Mouse (Mus musculus) left cerebral cortex, adult 9 months (tissue): ENCODE measurements around the gene Aldoc.
"Not testable (repeated sequence)": the region's sequence is repeated elsewhere in the genome, so short reads cannot be mapped to it uniquely, and the experiment has no call there.

Experiments
- DNase-seq, 2 experiments: peaks; one replicate each; pipeline ENCODE4 v3.0.0; 2022; ENCODE audit warnings: low spot score in 2 of 2

The Aldoc gene

DNA sequence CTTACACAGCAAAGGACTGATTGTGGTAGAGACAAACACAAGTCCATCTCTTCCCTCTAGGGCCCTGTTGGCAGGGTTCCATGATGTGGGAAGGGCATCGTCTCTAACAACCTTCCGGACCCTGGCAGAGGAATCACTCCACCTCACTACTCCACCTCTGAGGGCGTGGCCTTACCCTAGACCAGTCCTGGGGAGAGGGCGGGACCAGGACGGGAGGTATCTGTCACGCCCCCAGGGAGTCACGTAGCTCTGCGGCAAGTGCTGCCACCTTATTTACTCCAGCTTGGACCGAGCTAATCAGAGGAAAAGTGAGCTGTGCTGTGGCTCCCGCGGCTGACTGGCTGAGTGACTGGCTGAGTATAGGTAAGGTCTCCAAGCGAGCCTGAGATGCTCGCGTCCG, at the start of gene Aldoc:
Gene Aldoc (plus strand): TSS at position 109 of the 400 bp plus-strand sequence.
- peak; percentile 73 to 84 for DNase-seq

DNA sequence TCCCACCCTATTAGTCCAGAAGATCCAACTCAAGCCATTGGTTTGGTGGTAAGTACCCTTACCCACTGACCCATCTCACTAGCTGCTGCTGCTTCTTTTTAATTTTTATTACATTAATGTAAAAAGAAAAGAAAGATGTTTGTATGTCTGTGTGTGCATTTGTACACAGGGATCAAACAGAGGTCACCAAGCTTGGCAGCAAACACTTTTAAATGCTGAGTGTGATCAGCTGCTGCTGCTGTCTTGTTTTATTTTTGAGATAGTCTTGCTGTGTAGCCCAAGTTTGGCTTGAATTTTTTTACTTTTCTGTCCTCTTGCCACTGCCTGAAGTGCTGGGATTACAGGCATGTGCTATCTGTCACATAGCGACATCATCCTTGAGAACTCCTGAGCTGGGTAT, 47.2 kb upstream of the Aldoc start:
- no peak for DNase-seq

DNA sequence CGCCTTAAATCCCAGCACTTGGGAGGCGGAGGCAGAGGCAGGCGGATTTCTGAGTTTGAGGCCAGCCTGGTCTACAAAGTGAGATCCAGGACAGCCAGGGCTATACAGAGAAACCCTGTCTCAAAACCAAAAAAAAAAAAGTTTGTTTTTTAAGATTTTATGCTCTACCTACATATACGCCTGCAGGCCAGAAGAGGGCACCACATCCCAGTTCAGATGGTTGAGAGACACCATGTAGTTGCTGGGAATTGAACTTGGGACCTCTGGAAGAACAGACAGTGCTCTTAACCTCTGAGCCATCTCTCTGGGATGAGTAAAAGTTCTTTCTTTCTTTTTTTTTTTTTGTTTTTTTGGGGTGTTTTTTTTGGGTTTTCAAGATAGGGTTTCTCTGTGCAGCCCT, 46.6 kb upstream of the Aldoc start:
- DNase-seq = not testable (repeated sequence)

DNA sequence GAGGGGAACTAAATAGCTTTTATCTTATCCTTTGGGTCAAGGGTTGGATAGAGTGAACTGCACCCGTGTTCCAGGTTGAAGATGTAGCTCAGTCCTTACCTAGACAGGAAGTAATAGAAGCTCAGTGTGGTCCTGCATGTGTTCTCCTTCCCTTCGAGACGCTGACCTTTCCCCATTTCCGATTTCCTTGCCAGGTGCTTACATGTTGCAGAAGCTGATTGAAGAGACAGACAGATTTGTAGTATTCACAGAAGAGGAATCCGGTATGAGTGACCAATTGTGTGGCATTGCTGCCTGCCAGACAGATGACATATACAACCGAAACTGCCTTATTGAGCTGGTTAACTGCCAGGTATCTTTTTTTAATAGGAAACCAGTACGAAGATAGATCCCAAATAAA, 43.9 kb upstream of the Aldoc start:
- DNase-seq = no peak

DNA sequence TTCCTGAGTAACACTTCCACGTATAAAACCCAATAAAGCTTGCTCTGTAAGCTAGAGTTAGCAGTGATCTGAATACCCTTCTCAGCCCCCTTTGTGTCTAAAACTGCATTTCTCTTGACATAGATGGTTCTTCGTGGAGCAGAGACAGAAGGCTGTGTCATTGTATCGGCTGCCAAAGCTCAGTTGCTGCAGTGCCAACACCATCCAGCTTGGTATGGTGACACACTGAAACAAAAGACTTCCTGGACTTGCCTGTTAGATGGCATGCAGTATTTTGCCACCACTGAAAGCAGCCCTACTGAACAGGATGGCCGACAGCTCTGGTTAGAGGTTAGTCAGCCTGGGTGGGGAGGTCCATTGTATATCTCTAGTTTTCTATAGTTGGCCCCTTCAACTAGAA, 43.2 kb upstream of the Aldoc start:
- no peak for DNase-seq

DNA sequence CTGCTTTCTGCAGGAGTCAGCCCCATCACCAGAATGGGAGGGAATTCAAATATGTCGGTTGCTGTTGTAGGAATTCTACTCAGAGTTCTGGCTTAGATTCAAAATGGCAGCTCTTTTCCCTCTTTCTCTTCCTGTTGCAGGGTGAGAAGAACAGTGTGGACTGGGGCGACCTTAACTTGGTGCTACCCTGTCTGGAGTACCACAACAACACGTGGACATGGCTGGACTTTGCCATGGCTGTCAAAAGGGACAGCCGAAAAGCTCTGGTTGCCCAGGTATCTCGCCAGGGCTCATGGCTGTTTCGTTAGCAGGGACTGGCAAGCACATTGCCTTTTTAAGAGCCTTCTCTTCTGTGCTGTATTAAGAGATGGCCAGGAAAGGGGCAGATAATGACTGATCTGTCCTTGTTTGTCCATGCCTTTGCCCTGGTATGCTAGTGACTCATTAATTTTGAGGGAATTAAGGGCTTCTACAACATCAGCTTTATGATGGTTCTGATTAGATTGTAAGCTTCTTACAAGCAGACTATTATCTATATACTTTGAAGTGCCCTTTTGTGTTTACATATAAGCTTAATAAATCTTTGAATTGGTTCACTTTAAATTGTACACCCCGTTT, 33.5 kb upstream of the Aldoc start:
- DNase-seq = no peak

DNA sequence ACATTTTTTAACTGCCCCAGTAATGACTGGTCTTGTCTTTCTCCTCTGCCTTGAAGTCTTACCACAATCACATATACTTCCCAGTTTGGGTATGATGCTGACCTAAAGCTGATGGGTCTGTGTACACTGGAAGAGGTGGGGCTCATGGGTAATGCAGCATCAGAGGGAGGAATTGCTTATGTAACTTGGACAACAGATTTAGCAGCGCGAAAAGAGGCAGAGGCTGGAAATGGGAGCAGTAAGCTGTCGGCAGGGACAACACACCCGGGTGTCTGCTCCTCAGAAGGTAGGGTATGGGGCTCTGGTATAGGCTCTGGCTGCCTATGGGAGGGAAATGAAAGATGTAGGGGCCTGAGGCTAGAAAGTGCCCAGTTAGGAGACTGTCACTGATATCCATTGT, 32.1 kb upstream of the Aldoc start, which contains the start of gene BC030499:
Gene BC030499 (plus strand): TSS at position 188 of the 400 bp plus-strand sequence.
- DNase-seq = peak; percentile 48 to 59

DNA sequence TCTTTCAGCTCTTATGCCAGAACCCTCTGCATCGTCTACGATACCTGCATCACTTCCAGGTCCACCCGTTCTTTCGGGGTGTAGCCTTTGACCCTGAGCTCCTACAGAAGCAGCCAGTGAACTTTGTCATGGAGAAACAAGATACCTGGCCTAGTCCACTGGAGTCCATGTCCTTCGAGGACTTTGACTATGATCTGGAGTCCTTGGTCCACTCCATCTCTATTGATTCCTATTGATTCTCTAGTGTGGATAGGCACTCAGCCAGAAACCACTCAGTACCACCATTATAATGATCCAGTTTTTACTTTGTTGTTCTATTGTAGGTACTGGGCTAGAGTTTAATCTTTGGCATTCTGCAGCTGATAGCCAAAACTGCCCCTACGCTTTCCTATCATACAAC, 28.2 kb upstream of the Aldoc start:
- no peak for DNase-seq

DNA sequence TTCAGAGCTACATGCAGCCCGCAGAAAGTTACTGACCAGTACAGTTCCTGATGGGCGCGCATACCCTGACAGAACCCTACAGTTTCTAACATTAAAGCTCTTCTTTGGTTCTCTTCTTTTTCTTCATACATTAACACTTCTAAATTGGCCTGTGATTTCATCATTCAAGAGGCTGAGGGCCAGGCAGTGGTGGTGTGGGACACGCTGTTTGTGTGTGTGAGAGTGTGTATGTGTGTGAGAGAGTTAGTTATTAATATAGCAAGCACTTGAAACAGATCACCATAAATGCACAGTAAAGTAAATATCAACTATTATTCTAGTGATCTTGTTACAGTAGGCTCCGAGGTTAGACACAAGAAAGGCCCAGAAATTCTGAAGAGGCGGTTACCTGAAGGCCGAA, 21.9 kb upstream of the Aldoc start:
- DNase-seq = no peak

DNA sequence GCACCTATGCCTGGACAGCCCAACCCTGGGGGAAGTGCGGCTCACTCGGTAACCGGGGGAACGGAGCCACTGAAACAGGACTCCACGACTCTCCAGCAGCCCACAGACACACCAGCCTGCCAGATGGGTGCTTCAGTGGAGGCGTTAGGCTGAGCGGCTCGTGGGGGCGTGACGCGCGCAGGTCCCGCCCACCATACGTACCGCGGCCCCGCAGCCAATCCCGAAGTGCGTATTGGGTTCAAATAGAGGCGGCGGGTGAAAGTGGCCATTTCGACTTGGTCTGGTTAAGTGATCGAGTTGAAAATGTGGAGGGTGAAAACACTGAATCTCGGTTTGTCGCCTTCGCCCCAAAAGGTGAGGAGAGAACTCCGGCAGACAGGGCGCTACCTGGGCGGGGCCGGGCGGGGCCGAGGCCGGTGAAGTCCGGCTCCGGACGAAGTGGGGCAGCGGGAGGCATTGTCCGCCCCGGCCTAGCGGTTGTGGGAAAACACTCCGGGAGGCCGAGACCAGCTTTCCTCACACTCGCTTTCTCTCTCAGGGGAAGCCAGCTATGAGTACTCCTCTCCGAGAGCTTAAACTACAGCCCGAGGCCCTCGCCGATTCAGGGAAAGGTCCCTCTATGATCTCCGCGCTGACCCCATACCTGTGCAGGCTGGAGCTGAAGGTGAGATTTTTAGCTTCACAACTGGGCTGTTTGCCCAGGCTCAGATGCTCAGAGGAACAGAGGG, 21.2 kb upstream of the Aldoc start, which contains the start of gene Spag5:
Gene Spag5 (plus strand): TSS at position 173 of the 728 bp plus-strand sequence.
- peak; percentile 75 to 90 for DNase-seq

DNA sequence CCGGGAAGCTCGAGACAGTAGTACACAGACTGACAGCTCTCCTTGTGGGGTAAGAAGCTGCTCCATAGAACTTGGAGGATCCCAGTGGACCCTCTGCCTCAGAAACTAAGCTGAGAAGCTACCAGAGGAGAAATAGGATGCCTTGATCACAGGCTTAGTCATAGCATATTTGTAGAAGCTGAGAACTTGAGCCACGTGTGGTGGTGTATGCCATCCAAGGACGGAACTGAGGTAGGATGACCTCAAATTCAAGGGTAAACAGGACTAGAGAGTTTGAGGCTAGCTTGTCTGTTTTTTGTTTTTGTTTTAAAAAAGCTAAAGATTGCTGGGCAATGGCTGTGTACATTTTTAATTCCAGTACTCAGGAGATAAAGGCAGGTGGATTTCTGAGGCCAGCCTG, 17.5 kb upstream of the Aldoc start:
- no peak for DNase-seq

DNA sequence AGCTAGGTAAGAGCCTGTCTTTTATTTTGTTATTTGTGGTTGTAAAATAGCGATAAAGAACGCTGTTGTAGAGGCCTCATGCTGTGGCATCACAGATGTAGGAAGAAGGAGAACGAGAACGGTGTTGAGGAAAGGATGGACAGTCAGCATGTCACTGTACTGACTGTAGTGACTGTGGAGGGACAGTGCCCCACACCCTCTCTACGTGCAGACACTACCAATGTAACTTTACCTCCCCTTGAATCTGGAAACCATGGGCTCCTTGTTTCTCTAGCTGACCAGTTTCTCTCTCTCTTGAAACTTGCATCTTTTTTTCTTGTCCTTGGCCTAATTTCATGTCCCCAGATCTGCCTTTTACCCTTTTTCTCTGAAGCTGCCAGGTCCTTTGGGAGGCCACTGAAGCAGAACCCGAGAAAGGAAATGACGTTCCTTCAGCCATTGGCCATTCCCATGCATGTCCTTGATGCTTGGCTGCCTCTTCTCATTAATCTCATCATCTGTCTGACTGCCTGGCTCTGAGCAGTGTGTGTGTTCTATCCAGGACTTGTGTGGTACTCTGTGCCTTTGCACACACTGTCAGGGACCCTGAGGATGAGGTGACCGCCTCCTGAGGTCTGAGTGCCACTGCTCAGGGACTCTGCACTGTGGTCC, 11.8 kb upstream of the Aldoc start:
- DNase-seq = no peak

DNA sequence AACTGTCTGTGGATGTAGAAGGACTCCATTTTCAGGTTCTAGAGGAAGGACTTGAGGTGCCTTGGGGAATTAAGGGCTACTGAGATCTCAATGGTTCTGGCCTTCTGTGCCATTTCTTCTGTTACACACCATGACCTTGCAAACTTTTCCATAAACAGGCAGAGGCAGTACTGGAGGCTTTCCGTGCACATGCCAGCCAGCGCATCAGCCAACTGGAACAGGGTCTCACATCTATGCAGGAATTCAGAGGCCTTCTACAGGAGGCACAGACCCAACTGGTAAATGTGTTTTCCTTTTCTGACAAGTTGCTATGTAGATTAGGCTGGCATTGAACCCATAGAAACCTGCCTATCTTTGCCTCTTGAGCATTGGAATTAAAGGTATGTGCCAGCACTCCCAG, 9.1 kb upstream of the Aldoc start:
- DNase-seq = no peak

DNA sequence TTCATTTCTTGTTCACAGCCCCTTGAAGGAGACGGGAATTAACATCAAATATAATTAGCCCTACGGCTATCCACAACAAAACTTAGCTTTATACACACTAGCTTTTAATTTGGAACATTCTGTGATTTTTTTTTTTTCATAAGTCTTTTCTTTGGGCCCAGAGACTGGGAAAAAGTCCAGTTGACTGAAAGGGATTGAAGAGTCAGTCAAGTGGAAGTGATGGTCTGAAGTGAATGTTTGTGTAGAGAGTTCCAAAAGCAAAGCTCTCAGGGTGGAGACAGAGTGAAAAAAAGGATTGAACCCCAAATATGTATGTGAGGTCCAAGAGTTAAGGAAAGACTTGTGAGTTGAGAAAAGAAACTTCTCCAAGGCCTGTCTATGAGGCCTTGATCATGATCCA, 4.4 kb upstream of the Aldoc start:
- no peak for DNase-seq

DNA sequence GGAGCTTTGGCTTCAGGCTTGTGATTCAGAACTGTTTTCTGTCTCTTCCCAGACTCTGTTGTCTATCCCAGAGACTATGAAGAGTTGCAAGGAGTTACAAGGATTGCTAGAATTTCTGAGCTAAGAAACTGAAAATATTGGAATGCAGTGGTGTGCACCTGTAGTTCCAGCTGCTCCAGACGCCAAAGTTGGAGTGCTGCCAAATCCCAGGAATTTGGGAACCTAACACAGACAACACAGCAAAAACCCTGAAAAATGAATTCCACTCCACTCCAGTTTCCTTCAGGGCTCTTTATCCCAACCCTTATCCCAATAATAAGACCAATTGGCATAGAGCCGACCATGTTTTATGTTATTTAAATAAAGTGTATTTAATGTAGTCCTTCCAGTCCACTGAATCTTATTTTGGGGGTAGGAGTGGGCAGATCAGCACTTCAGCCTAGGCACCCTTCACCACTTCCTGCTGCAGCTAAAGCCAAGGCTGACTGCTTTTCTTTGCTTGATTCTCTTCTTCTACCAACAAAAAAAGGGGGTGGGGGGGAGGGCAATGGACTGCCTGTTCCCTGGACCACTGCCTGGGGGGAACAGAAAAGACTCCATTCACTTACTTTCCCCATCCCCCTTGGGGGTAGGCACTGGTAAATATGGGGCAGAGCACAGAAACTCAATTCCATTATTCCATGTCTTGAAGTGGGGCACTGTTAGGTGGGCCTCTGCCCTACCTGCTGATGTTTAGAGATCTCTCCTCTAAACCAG, 514 bp upstream of the Aldoc start:
- peak in 1 of 2 experiments; percentile 44 for DNase-seq

DNA sequence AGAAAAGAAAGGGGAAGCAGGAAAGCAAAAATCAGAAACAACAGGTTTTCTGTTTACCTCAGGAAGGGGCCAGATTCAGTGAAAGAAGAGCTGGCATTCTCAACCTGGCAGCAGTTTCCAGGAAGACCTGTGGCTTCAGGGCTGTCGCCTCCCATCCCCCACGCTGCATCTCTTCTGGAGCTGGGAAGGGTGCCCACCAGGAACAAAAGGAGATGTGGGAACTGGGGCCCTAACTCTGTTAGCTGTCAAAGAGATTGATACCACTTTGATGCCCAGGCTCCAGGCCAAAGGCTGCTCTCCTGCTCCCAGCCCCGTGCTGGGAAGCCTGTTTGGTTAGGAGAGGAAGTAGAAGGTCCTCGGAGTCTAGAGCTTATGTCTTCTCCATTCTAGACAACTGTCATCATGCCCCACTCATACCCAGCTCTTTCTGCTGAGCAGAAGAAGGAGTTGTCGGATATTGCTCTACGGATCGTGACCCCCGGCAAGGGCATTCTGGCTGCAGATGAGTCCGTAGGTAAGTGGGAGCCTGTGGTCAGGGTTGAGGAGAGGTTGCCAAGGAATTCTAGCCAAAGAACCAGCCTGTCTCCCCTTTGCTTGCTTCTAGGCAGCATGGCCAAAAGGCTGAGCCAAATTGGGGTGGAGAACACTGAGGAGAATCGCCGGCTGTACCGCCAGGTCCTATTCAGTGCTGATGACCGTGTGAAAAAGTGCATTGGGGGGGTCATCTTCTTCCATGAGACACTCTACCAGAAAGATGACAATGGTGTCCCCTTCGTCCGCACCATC, 1.4 kb downstream of the Aldoc start:
- no peak for DNase-seq

DNA sequence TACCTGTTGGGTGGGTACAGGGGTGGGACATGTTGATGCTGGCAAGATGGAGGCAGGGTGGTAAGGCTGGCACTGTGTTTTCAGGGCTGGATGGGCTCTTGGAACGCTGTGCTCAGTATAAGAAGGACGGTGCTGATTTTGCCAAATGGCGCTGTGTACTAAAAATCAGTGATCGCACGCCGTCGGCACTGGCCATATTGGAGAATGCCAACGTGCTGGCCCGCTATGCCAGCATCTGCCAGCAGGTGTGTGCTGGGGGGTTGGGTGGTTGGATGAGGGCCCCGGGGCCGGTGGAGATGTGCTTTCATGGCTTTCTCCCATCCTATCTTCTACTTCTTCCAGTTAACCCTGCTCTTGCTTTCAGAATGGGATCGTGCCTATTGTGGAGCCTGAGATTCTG, 2.2 kb downstream of the Aldoc start:
- DNase-seq = no peak

DNA sequence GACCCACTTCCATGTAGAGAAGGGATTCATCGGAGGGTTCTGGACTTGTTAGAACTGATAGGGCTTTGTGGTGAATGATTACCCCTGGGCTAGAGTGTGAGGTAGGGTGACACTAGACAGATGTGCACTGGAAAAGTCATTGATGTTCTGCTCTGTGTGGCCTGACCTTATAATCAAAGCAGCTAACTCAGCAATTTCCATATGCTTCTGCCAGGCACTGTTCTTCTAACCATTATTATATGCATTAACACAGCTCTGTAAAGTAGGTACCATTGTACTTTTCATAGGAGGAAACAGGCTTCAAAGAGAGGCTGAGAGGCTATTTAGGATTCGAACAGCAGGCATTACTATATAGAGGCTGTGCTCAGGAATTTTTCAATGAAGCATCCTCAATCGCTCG, 4.4 kb downstream of the Aldoc start:
- no peak for DNase-seq

DNA sequence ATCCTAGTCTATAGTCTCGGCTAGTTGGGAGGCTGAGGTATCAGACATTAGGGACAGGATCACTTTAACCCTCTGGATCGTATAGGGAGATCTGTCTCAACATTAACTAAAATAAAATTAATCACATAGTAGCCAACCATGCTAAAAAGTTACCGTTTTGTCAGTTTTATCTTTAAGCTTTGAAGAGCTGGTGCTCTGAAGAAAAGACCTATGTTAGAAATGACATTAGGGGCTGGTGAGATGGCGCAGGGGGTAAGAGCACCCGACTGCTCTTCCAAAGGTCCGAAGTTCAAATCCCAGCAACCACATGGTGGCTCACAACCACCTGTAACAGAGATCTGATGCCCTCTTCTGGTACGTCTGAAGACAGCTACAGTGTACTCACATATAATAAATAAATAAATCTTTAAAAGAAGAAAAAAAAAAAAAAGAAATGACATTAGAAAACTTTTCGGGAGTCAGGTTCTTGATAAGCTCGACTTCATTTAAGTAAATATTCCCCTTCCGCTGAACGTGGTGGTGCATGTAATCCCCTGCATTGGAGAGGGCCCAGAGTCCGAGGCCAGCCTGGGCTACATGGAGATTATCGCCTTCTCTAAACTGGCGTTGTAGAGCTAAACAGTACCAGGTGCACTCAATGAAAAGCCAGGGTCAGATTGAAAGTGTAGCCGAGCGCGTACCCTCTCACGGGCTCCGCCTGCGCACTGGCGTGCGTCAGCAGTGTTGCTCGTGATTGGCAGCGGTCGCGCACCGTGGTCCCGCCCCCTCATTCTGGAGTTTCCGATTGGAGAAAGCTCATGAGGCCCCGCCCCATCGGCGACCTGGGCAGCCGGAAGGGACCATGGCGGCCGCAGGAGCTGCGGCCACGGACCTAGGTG, 5.1 kb downstream of the Aldoc start, which contains the start of gene Pigs:
Gene Pigs (plus strand): TSS at position 782 of the 878 bp plus-strand sequence.
- DNase-seq = peak; percentile 78 to 95

DNA sequence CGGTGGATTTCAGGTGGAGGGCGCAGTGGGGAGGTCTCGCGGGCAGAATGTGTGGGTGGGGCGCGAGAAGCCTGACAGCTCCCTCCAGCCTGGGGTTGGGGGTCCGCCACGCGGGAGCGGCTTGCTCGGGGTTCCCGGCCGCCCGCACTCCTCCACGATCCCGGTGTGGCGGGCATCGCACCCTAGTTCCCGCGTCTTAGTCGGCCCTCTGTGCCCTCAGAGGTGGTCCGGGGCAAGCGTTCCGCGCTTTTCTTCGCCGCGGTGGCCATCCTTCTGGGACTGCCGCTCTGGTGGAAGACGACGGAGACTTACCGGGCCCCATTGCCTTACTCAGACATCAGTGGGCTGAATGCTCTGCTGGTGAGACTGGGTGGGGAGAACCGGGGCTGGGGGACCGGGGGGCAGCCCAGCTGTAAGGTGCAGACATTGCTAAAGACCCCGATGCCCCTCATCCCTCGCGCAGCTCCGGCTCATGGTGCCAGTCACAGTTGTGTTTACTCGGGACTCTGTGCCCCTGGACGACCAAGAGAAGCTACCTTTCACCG, 5.8 kb downstream of the Aldoc start:
- no peak for DNase-seq
